ENCODE assay signal across 11 mouse cellular contexts in genomic region chr13:100203319-100203718, GRCm38 (mm10).
"Had no signal": no experiment of that assay in that cellular context is flagged by ENCODE, and none has a peak within 500 bp of the region (broad histone marks: within the 10 kb centered on the region; RNA-seq: fewer than 3 reads in every experiment).

No protein-coding gene starts in this region.

- H3K36me3 ChIP-seq: liver, embryonic 13.5 days; lung, embryonic 15.5 days; midbrain, embryonic 12.5 days had no signal

- H3K27me3 ChIP-seq: liver, embryonic 13.5 days; lung, embryonic 15.5 days; midbrain, embryonic 12.5 days had no signal

- H3K4me1 ChIP-seq: lung, embryonic 15.5 days; midbrain, embryonic 12.5 days had no signal

- H3K9ac ChIP-seq: liver, embryonic 13.5 days; lung, embryonic 15.5 days; midbrain, embryonic 12.5 days had no signal

- H3K4me3 ChIP-seq: left cerebral cortex, adult 2 months; liver, embryonic 13.5 days; lung, embryonic 15.5 days; midbrain, embryonic 12.5 days had no signal

- H3K9me3 ChIP-seq: liver, embryonic 13.5 days; lung, embryonic 15.5 days; midbrain, embryonic 12.5 days had no signal

- H3K27ac ChIP-seq: kidney, postnatal 0 days; left cerebral cortex, adult 2 months; liver, embryonic 13.5 days; lung, embryonic 15.5 days; midbrain, embryonic 12.5 days had no signal

- ATAC-seq: midbrain, embryonic 16.5 days had no signal

- DNase-seq: kidney, adult 2 months; kidney, postnatal 25 days; layer of hippocampus, postnatal 36 days; liver, embryonic 13.5 days; lung, postnatal 10 days; thymus, postnatal 25 days had no signal

- H3K4me2 ChIP-seq: liver, embryonic 13.5 days; lung, embryonic 15.5 days; midbrain, embryonic 12.5 days had no signal
